Mouse (Mus musculus): ENCODE results near the gene Gdf11. TPM values are rescaled to one million over a fixed set of nuclear protein-coding genes. Genes with fewer than 3 reads are reported as not detected.
A peak's percentile ranks its signal among the peaks of the same experiment; 100 is the strongest.

Gene Gdf11
- polyA plus RNA-seq, 1 experiment from 2014 or later: 3.7 TPM

DNA sequence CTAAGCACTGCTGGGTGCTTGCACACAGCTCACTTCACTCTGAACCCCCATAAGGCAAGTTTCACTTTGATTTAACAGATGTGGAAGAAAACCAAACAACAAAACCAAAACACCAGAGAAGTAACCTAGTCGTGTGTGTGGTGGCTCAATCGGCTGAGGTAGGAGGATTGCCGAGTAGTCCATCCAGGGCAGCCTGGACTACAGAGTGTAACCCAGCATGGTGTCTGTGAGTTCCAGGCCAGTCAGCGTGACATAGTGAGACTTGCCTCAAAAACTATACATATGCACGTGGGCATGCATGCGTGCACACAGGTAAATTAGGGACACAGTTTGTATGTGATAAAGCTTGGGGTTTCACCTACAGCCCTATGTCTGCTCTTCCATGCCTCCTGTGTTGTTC lies 25.9 kb upstream of the Gdf11 start:
- Histone ChIP-seq H3K27ac (no peak overlapping the region), H3K9ac (no peak overlapping the region), H3K27me3 (no peaks in the 10 kb centered on the region), H3K4me2 (no peak overlapping the region), H3K9me3 (no peaks in the 10 kb centered on the region), H3K4me1 (peaks cover 43% of the 10 kb centered on the region), H3K36me3 (peaks cover 56% of the 10 kb centered on the region), H3K4me3 (no peak overlapping the region)
- ATAC-seq (ENCODE audit: borderline replicate concordance, extremely low read depth, low FRiP score, low TSS enrichment): no peak
- 83% methylated on average over 6 of the region's 6 CpGs for WGBS

GRCm38 (mm10) chr10:128916665-128917064 lies 25.1 kb upstream of the Gdf11 start:
- Histone ChIP-seq H3K9me3 (no peaks in the 10 kb centered on the region), H3K4me2 (no peak overlapping the region), H3K27me3 (no peaks in the 10 kb centered on the region), H3K36me3 (peaks cover 59% of the 10 kb centered on the region), H3K9ac (no peak overlapping the region), H3K4me3 (no peak overlapping the region), H3K27ac (no peak overlapping the region), H3K4me1 (peaks cover 36% of the 10 kb centered on the region)
- 88% methylated on average over 3 of the region's 3 CpGs for WGBS
- ATAC-seq (ENCODE audit: borderline replicate concordance, extremely low read depth, low FRiP score, low TSS enrichment): no peak

DNA sequence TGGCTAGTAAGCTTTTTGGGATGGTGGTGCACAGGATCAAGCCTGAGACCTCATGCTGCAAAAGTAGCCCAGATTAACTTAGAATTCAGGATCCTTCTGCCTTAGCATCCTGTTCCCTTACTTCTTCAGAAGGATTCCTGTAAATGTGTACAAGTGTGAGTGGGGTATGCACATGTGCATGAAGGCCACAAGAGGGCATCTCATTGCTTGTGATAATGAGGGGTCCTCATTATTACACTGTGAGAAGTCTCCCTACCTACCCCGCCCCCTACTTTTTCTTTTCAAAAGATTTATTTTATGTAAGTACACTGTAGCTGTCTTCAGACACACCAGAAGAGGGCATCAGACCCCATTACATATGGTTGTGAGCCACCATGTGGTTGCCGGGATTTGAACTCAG lies 24.0 kb upstream of the Gdf11 start:
- Histone ChIP-seq H3K4me3 (no peak overlapping the region), H3K9me3 (no peaks in the 10 kb centered on the region), H3K4me2 (no peak overlapping the region), H3K4me1 (peaks cover 40% of the 10 kb centered on the region), H3K27ac (no peak overlapping the region), H3K36me3 (peaks cover 59% of the 10 kb centered on the region), H3K9ac (no peak overlapping the region), H3K27me3 (no peaks in the 10 kb centered on the region)
- no peak for ATAC-seq (ENCODE audit: borderline replicate concordance, extremely low read depth, low FRiP score, low TSS enrichment)
- WGBS: 94% methylated on average over 2 of the region's 2 CpGs

- H3K4me1 ChIP-seq: peaks cover 33% of the 10 kb centered on the region
- no peak overlapping the region for H3K27ac ChIP-seq
- 86% methylated on average over 12 of the region's 12 CpGs for WGBS
- no peak overlapping the region for H3K4me3 ChIP-seq
- H3K9me3 ChIP-seq: no peaks in the 10 kb centered on the region
- H3K9ac ChIP-seq: no peak overlapping the region
- H3K27me3 ChIP-seq: no peaks in the 10 kb centered on the region
- ATAC-seq (ENCODE audit: borderline replicate concordance, extremely low read depth, low FRiP score, low TSS enrichment): no peak
- H3K36me3 ChIP-seq: peaks cover 55% of the 10 kb centered on the region
- no peak overlapping the region for H3K4me2 ChIP-seq
Observed at GRCm38 (mm10) chr10:128913696-128914095, 22.2 kb upstream of the Gdf11 start.

DNA sequence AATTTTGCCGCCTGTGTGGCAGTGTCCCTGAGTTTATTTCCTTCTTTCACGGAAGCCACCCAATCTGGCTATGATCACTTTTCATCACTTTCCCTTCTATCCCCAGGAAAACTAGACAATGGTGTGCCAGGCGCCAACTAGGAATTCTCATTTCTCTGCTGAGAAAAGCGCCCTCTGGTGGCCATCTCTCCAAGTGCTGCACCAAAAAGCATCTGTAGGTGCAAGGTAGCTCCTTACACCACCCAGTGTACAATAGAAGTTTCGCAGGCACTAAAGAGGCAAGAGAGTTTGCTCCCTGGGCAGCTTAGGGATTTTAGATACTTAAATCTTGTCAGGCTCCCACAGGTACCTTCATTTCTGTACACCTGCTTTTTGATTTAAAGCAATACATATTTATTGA lies 21.7 kb upstream of the Gdf11 start:
- H3K4me2 ChIP-seq: no peak overlapping the region
- H3K27me3 ChIP-seq: no peaks in the 10 kb centered on the region
- H3K9me3 ChIP-seq: no peaks in the 10 kb centered on the region
- H3K27ac ChIP-seq: 0 out of 2 replicates have a peak overlapping the region, but pooled peaks have one; percentile 30
- H3K9ac ChIP-seq: no peak overlapping the region
- peaks cover 31% of the 10 kb centered on the region for H3K4me1 ChIP-seq
- peaks cover 52% of the 10 kb centered on the region for H3K36me3 ChIP-seq
- ATAC-seq (ENCODE audit: borderline replicate concordance, extremely low read depth, low FRiP score, low TSS enrichment): no peak
- H3K4me3 ChIP-seq: no peak overlapping the region
- WGBS: 7% methylated on average over 5 of the region's 5 CpGs

DNA sequence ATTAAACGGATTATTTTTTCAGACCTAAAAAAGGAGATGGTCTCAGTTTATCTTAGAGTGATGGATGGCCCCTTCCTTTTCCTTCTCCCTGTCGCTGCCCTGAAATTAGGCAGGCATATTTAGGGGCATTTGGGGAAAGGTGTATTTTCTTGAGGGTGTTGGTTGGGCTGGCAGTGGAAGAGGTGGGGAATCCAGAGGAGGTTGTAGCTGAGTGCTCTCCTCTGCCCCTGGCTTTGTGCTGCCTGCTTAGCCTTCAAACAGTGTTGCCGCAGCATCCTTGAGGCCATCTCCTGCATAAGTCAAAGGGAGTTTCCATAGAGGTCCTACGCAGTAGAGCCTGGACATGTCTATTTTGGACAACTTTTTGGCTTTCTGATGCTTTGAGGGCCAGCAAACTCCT lies 21.3 kb upstream of the Gdf11 start:
- H3K9ac ChIP-seq: no peak overlapping the region
- no peak overlapping the region for H3K4me3 ChIP-seq
- ATAC-seq (ENCODE audit: borderline replicate concordance, extremely low read depth, low FRiP score, low TSS enrichment): no peak
- no peaks in the 10 kb centered on the region for H3K27me3 ChIP-seq
- H3K9me3 ChIP-seq: no peaks in the 10 kb centered on the region
- peaks cover 31% of the 10 kb centered on the region for H3K4me1 ChIP-seq
- WGBS: 74% methylated on average over 4 of the region's 4 CpGs
- 0 out of 2 replicates have a peak overlapping the region, but pooled peaks have one; percentile 30 for H3K27ac ChIP-seq
- H3K4me2 ChIP-seq: no peak overlapping the region
- peaks cover 48% of the 10 kb centered on the region for H3K36me3 ChIP-seq

DNA sequence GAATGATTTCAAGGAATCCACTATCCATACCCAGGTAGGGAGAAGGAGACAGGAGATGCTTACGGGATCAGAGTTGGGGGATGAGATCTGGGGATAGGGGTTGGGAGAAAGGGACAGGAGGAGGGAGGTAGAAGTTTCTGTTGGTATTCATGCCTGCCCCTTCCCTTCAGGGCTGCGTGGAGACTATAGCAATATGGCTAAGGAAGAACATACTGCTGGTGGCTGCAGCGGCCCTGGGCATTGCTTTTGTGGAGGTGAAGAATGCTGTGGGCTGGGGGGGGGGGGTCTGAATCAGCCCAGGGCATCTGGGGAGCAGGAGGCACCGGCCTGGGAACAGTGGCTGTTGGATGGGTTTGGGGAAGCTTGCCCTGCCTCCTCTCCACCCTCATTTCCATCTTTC lies 20.8 kb upstream of the Gdf11 start:
- Histone ChIP-seq H3K9ac (no peak overlapping the region), H3K36me3 (peaks cover 43% of the 10 kb centered on the region), H3K4me3 (no peak overlapping the region), H3K27me3 (no peaks in the 10 kb centered on the region), H3K4me2 (no peak overlapping the region), H3K27ac (no peak overlapping the region), H3K9me3 (no peaks in the 10 kb centered on the region), H3K4me1 (peaks cover 31% of the 10 kb centered on the region)
- WGBS: 82% methylated on average over 4 of the region's 4 CpGs
- no peak for ATAC-seq (ENCODE audit: borderline replicate concordance, extremely low read depth, low FRiP score, low TSS enrichment)

DNA sequence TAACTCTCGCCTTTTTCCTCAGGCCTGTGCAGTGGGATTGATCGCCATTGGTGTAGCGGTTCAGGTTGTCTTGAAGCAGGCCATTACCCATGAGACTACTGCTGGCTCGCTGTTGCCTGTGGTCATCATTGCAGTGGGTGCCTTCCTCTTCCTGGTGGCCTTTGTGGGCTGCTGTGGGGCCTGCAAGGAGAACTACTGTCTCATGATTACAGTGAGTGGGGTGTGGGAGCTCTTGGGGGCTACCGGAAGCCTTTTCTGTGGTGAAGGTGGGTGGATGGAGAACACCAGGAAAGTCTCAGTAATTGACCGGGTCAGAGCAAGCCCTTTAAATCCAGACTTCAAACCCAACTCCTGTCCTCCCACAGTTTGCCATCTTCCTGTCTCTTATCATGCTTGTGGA lies 19.9 kb upstream of the Gdf11 start:
- 86% methylated on average over 6 of the region's 6 CpGs for WGBS
- H3K9ac ChIP-seq: no peak overlapping the region
- no peak for ATAC-seq (ENCODE audit: borderline replicate concordance, extremely low read depth, low FRiP score, low TSS enrichment)
- H3K4me3 ChIP-seq: peak overlapping the region; percentile 94
- H3K27me3 ChIP-seq: no peaks in the 10 kb centered on the region
- peaks cover 36% of the 10 kb centered on the region for H3K36me3 ChIP-seq
- H3K4me2 ChIP-seq: peak overlapping the region; percentile 83
- peaks cover 31% of the 10 kb centered on the region for H3K4me1 ChIP-seq
- no peaks in the 10 kb centered on the region for H3K9me3 ChIP-seq
- no peak overlapping the region for H3K27ac ChIP-seq

DNA sequence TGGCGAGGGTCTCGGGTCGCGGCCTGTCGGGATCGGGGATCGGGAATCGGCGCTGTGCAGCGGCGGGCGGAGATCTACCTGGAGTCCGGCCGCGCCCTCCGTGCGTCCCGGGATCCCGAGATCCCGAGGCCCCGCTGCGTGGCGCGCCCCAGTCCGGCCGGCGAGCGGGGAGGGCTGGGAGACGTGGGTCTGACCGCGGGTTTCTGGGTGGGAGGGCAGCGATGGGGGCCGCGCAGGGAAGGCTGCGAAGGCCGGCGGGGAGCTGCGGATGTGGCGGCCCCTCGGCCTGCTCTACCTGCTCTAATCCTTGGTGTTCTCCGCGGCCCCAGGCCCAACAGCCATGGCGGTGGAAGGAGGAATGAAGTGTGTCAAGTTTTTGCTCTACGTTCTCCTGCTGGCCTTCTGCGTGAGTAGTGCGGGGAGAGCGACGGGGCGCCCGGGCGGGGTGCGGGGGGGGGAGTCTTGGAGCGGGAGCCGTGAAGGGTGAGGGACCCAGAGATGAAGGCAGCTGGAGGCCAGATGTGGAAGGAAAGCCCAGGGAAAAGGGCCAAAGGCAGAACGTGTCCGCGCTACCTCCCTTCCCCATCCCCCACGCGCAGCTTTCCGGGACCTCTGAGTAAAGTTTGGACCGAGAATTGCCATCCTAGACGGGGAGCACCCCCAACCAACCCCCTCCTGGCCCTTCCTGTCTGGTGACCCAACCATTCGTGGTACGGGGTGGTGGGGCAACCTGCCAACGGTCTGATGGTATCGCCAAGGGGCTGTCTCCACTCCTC lies 18.7 kb upstream of the Gdf11 start:
- H3K4me2 ChIP-seq: peak overlapping the region; percentile 83
- 1% methylated on average over 64 of the region's 66 CpGs for WGBS
- peak overlapping the region; percentile 94 for H3K4me3 ChIP-seq
- H3K9me3 ChIP-seq: no peaks in the 10 kb centered on the region
- H3K27me3 ChIP-seq: no peaks in the 10 kb centered on the region
- peak overlapping the region; percentile 94 for H3K9ac ChIP-seq
- H3K4me1 ChIP-seq: peaks cover 31% of the 10 kb centered on the region
- ATAC-seq (ENCODE audit: borderline replicate concordance, extremely low read depth, low FRiP score, low TSS enrichment): peak; percentile 27
- peaks cover 28% of the 10 kb centered on the region for H3K36me3 ChIP-seq
- H3K27ac ChIP-seq: peak overlapping the region; percentile 88

DNA sequence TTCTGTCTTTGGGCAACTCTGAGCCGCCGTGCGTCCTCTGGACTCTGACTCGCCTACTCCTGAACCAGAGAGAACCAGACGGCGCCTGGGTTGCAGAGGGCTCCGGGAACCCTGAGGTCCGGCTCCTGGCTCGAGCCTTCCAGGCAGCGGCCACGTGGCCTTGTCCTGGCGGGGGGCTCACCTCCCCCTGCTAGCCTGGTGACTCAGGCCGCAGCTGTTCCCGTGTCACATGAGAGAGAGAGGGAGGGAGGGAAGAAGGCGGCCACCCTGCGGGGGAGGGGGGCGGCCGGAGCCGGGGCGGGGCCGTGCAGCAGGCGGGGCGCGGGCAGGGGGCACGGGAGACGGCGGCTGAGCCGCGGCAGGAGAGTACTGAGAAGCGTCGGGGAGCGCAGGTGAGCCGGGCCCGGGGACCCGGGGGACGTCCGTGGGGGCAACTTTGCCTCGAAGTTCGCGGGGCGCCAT lies 18.1 kb upstream of the Gdf11 start:
- peaks cover 22% of the 10 kb centered on the region for H3K36me3 ChIP-seq
- peak; percentile 92 for ATAC-seq (ENCODE audit: borderline replicate concordance, extremely low read depth, low FRiP score, low TSS enrichment)
- peaks cover 31% of the 10 kb centered on the region for H3K4me1 ChIP-seq
- H3K27ac ChIP-seq: peak overlapping the region; percentile 88
- no peaks in the 10 kb centered on the region for H3K27me3 ChIP-seq
- peak overlapping the region; percentile 94 for H3K4me3 ChIP-seq
- H3K4me2 ChIP-seq: peak overlapping the region; percentile 83
- WGBS: under 1% methylated on average over 29 of the region's 41 CpGs
- no peaks in the 10 kb centered on the region for H3K9me3 ChIP-seq
- peak overlapping the region; percentile 94 for H3K9ac ChIP-seq

GRCm38 (mm10) chr10:128908778-128909448 lies 17.4 kb upstream of the Gdf11 start:
- Histone ChIP-seq H3K9me3 (no peaks in the 10 kb centered on the region), H3K27me3 (no peaks in the 10 kb centered on the region), H3K4me3 (peak overlapping the region; percentile 94), H3K36me3 (peaks cover 15% of the 10 kb centered on the region), H3K4me1 (peaks cover 31% of the 10 kb centered on the region), H3K27ac (peak overlapping the region; percentile 88), H3K4me2 (peak overlapping the region; percentile 83), H3K9ac (peak overlapping the region; percentile 94)
- WGBS: 54% methylated on average over 13 of the region's 13 CpGs
- no peak for ATAC-seq (ENCODE audit: borderline replicate concordance, extremely low read depth, low FRiP score, low TSS enrichment)

DNA sequence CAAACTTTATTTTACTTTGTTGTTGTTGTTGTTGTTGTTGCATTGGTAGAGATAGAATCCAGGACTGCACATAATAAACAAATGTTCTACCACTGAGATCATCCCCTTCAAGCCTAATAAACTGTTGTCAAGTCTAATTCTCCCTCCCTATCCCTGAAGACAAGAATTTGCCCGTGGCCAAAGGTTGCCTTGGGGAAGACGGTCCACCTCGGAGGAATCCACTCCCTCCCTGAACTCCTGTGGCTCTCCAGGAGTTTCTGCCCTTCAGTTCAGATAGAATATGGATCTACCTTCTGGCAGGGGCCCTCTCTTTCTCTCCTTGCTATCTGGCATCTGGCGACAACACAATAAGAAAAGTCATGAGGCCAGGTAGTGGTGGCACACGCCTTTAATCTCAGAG lies 13.3 kb upstream of the Gdf11 start:
- Histone ChIP-seq H3K27me3 (no peaks in the 10 kb centered on the region), H3K9ac (no peak overlapping the region), H3K9me3 (no peaks in the 10 kb centered on the region), H3K36me3 (no peaks in the 10 kb centered on the region), H3K4me1 (peaks cover 9% of the 10 kb centered on the region), H3K4me3 (no peak overlapping the region), H3K27ac (no peak overlapping the region), H3K4me2 (no peak overlapping the region)
- 82% methylated on average over 5 of the region's 5 CpGs for WGBS
- ATAC-seq (ENCODE audit: borderline replicate concordance, extremely low read depth, low FRiP score, low TSS enrichment): no peak

Data from lung, embryonic 15.5 days (tissue).